Mouse (Mus musculus): ENCODE data around the gene Olfr1375.
"Not testable (repeated sequence)": the region's sequence is repeated elsewhere in the genome, so short reads cannot be mapped to it uniquely, and the experiment has no call there.

Gene Olfr1375

GRCm38 (mm10) chr11:51047809-51048208 lies at the start of gene Olfr1375:
TSS of gene Olfr1375 (plus strand) at chr11:51048109.
- not testable (repeated sequence) for DNase-seq (ENCODE audit: low spot score in 2 of 2)

- DNase-seq (ENCODE audit: low spot score in 2 of 2): no peak
Measured at GRCm38 (mm10) chr11:51003296-51003695, 44.6 kb upstream of the Olfr1375 start, which contains the start of gene Olfr51. TSS of gene Olfr51 (plus strand) at chr11:51003596.

- no peak for DNase-seq (ENCODE audit: low spot score in 2 of 2)
Measured at GRCm38 (mm10) chr11:51011821-51012220, 36.1 kb upstream of the Olfr1375 start.

GRCm38 (mm10) chr11:51013936-51014335 lies 34.0 kb upstream of the Olfr1375 start, which contains the start of gene Olfr54:
TSS of gene Olfr54 (plus strand) at chr11:51014236.
- DNase-seq (ENCODE audit: low spot score in 2 of 2): no peak

GRCm38 (mm10) chr11:51016341-51016740 lies 31.6 kb upstream of the Olfr1375 start:
- no peak for DNase-seq (ENCODE audit: low spot score in 2 of 2)

- not testable (repeated sequence) for DNase-seq (ENCODE audit: low spot score in 2 of 2)
Measured at GRCm38 (mm10) chr11:51026811-51027210, 21.1 kb upstream of the Olfr1375 start.

- DNase-seq (ENCODE audit: low spot score in 2 of 2): not testable (repeated sequence)
Measured at GRCm38 (mm10) chr11:51029381-51029780, 18.5 kb upstream of the Olfr1375 start.

GRCm38 (mm10) chr11:51030225-51030624 lies 17.7 kb upstream of the Olfr1375 start:
- no peak for DNase-seq (ENCODE audit: low spot score in 2 of 2)

GRCm38 (mm10) chr11:51032851-51033250 lies 15.1 kb upstream of the Olfr1375 start:
- DNase-seq (ENCODE audit: low spot score in 2 of 2): no peak

- not testable (repeated sequence) for DNase-seq (ENCODE audit: low spot score in 2 of 2)
Measured at GRCm38 (mm10) chr11:51034141-51034540, 13.8 kb upstream of the Olfr1375 start.

GRCm38 (mm10) chr11:51035951-51036350 lies 12.0 kb upstream of the Olfr1375 start:
- DNase-seq (ENCODE audit: low spot score in 2 of 2): no peak

- not testable (repeated sequence) for DNase-seq (ENCODE audit: low spot score in 2 of 2)
Measured at GRCm38 (mm10) chr11:51044776-51045175, 3.1 kb upstream of the Olfr1375 start.

GRCm38 (mm10) chr11:51051678-51052077 lies 3.8 kb downstream of the Olfr1375 start:
- no peak for DNase-seq (ENCODE audit: low spot score in 2 of 2)

- no peak for DNase-seq (ENCODE audit: low spot score in 2 of 2)
Measured at GRCm38 (mm10) chr11:51053230-51053629, 5.3 kb downstream of the Olfr1375 start.

- DNase-seq (ENCODE audit: low spot score in 2 of 2): no peak
Measured at GRCm38 (mm10) chr11:51059151-51059571, 11.3 kb downstream of the Olfr1375 start, which contains the start of gene Zfp354a. TSS of gene Zfp354a (plus strand) at chr11:51059257.

GRCm38 (mm10) chr11:51059640-51060039 lies 11.7 kb downstream of the Olfr1375 start:
- DNase-seq (ENCODE audit: low spot score in 2 of 2): no peak

GRCm38 (mm10) chr11:51060981-51061380 lies 13.1 kb downstream of the Olfr1375 start:
- DNase-seq (ENCODE audit: low spot score in 2 of 2): no peak

- DNase-seq (ENCODE audit: low spot score in 2 of 2): no peak
Measured at GRCm38 (mm10) chr11:51063276-51063675, 15.4 kb downstream of the Olfr1375 start.

- no peak for DNase-seq (ENCODE audit: low spot score in 2 of 2)
Measured at GRCm38 (mm10) chr11:51063841-51064240, 15.9 kb downstream of the Olfr1375 start.

- DNase-seq (ENCODE audit: low spot score in 2 of 2): no peak
Measured at GRCm38 (mm10) chr11:51084527-51084926, 36.6 kb downstream of the Olfr1375 start.

- DNase-seq (ENCODE audit: low spot score in 2 of 2): no peak
Measured at GRCm38 (mm10) chr11:51085269-51085668, 37.4 kb downstream of the Olfr1375 start.
